Mouse (Mus musculus): ENCODE results near the gene Uchl4. TPM values are rescaled to one million over a fixed set of nuclear protein-coding genes. Genes with fewer than 3 reads are reported as not detected.

Uchl4 gene
- polyA plus RNA-seq, 1 experiment from 2014 or later, result 2.8 TPM

- H3K27me3 ChIP-seq (ENCODE audit: control insufficient read depth, insufficient read depth, low read length), result no peaks in the 10 kb centered on the region
- no peaks in the 10 kb centered on the region for H3K36me3 ChIP-seq (ENCODE audit: control insufficient read depth, insufficient read depth, low read length)
- no peaks in the 10 kb centered on the region for H3K9me3 ChIP-seq (replicated peaks; ENCODE audit: control insufficient read depth, low read length)
- H3K9ac ChIP-seq (ENCODE audit: low read length), result no peak overlapping the region
- H3K4me2 ChIP-seq (ENCODE audit: low read depth, low read length), result no peak overlapping the region
- ATAC-seq (ENCODE audit: insufficient read depth, low FRiP score), result no peak
- no peaks in the 10 kb centered on the region for H3K4me1 ChIP-seq (ENCODE audit: control insufficient read depth, insufficient read depth, low read length)
- WGBS, result 74% methylated on average over 4 of the region's 4 CpGs
- H3K4me3 ChIP-seq (replicated peaks; ENCODE audit: low read length), result no peak overlapping the region
- no peak overlapping the region for H3K27ac ChIP-seq (ENCODE audit: low read length)
These were observed 38.8 kb downstream of the Uchl4 start for GRCm38 (mm10) chr9:64273757-64274156.

- Histone ChIP-seq H3K4me2 (ENCODE audit: low read depth, low read length) (no peak overlapping the region), H3K9me3 (replicated peaks; ENCODE audit: control insufficient read depth, low read length) (no peaks in the 10 kb centered on the region), H3K27me3 (ENCODE audit: control insufficient read depth, insufficient read depth, low read length) (no peaks in the 10 kb centered on the region), H3K4me1 (ENCODE audit: control insufficient read depth, insufficient read depth, low read length) (no peaks in the 10 kb centered on the region), H3K36me3 (ENCODE audit: control insufficient read depth, insufficient read depth, low read length) (no peaks in the 10 kb centered on the region), H3K9ac (ENCODE audit: low read length) (no peak overlapping the region), H3K27ac (ENCODE audit: low read length) (no peak overlapping the region), H3K4me3 (replicated peaks; ENCODE audit: low read length) (no peak overlapping the region)
- no peak for ATAC-seq (ENCODE audit: insufficient read depth, low FRiP score)
- WGBS, result 78% methylated on average over 4 of the region's 4 CpGs
These were observed 39.3 kb downstream of the Uchl4 start for GRCm38 (mm10) chr9:64274291-64274690.

GRCm38 (mm10) chr9:64274919-64275318 lies 39.9 kb downstream of the Uchl4 start:
- Histone ChIP-seq H3K36me3 (ENCODE audit: control insufficient read depth, insufficient read depth, low read length) (no peaks in the 10 kb centered on the region), H3K4me1 (ENCODE audit: control insufficient read depth, insufficient read depth, low read length) (no peaks in the 10 kb centered on the region), H3K9me3 (replicated peaks; ENCODE audit: control insufficient read depth, low read length) (no peaks in the 10 kb centered on the region), H3K9ac (ENCODE audit: low read length) (no peak overlapping the region), H3K4me2 (ENCODE audit: low read depth, low read length) (no peak overlapping the region), H3K27me3 (ENCODE audit: control insufficient read depth, insufficient read depth, low read length) (no peaks in the 10 kb centered on the region), H3K27ac (ENCODE audit: low read length) (no peak overlapping the region), H3K4me3 (replicated peaks; ENCODE audit: low read length) (no peak overlapping the region)
- 71% methylated on average over 1 of the region's 1 CpGs for WGBS
- ATAC-seq (ENCODE audit: insufficient read depth, low FRiP score), result no peak

GRCm38 (mm10) chr9:64277706-64278105 lies 42.7 kb downstream of the Uchl4 start:
- Histone ChIP-seq H3K27ac (ENCODE audit: low read length) (no peak overlapping the region), H3K4me2 (ENCODE audit: low read depth, low read length) (no peak overlapping the region), H3K4me1 (ENCODE audit: control insufficient read depth, insufficient read depth, low read length) (peaks cover 7% of the 10 kb centered on the region; the same call in 1 of the 2 replicates), H3K9me3 (replicated peaks; ENCODE audit: control insufficient read depth, low read length) (no peaks in the 10 kb centered on the region), H3K4me3 (replicated peaks; ENCODE audit: low read length) (no peak overlapping the region), H3K36me3 (ENCODE audit: control insufficient read depth, insufficient read depth, low read length) (no peaks in the 10 kb centered on the region), H3K27me3 (ENCODE audit: control insufficient read depth, insufficient read depth, low read length) (no peaks in the 10 kb centered on the region), H3K9ac (ENCODE audit: low read length) (no peak overlapping the region)
- ATAC-seq (ENCODE audit: insufficient read depth, low FRiP score), result no peak
- 68% methylated on average over 8 of the region's 8 CpGs for WGBS

- Histone ChIP-seq H3K9me3 (replicated peaks; ENCODE audit: control insufficient read depth, low read length) (no peaks in the 10 kb centered on the region), H3K4me1 (ENCODE audit: control insufficient read depth, insufficient read depth, low read length) (peaks cover 7% of the 10 kb centered on the region; the same call in 1 of the 2 replicates), H3K9ac (ENCODE audit: low read length) (no peak overlapping the region), H3K4me2 (ENCODE audit: low read depth, low read length) (no peak overlapping the region), H3K4me3 (replicated peaks; ENCODE audit: low read length) (no peak overlapping the region), H3K27ac (ENCODE audit: low read length) (no peak overlapping the region), H3K27me3 (ENCODE audit: control insufficient read depth, insufficient read depth, low read length) (no peaks in the 10 kb centered on the region), H3K36me3 (ENCODE audit: control insufficient read depth, insufficient read depth, low read length) (no peaks in the 10 kb centered on the region)
- WGBS, result 87% methylated on average over 6 of the region's 6 CpGs
- ATAC-seq (ENCODE audit: insufficient read depth, low FRiP score), result no peak
These were observed 43.8 kb downstream of the Uchl4 start for GRCm38 (mm10) chr9:64278665-64279310.

GRCm38 (mm10) chr9:64281105-64281780 lies 46.2 kb downstream of the Uchl4 start, which contains the start of gene Tipin:
Gene Tipin (plus strand): TSS chr9:64281581.
- H3K4me2 ChIP-seq (ENCODE audit: low read depth, low read length), result peak within 1 kb of the TSS; percentile 79
- peak within 1 kb of the TSS; percentile 92 for H3K27ac ChIP-seq (ENCODE audit: low read length)
- peak within 1 kb of the TSS; percentile 97 for H3K9ac ChIP-seq (ENCODE audit: low read length)
- H3K4me3 ChIP-seq (replicated peaks; ENCODE audit: low read length), result peak within 1 kb of the TSS; percentile 74
- ATAC-seq (ENCODE audit: insufficient read depth, low FRiP score), result peak; percentile 96
- no peaks in the 10 kb centered on the region for H3K36me3 ChIP-seq (ENCODE audit: control insufficient read depth, insufficient read depth, low read length)
- WGBS, result 2% methylated on average over 46 of the region's 46 CpGs
- H3K9me3 ChIP-seq (replicated peaks; ENCODE audit: control insufficient read depth, low read length), result no peaks in the 10 kb centered on the region
- H3K4me1 ChIP-seq (ENCODE audit: control insufficient read depth, insufficient read depth, low read length), result peaks cover 7% of the 10 kb centered on the region; the same call in 1 of the 2 replicates
- H3K27me3 ChIP-seq (ENCODE audit: control insufficient read depth, insufficient read depth, low read length), result no peaks in the 10 kb centered on the region

GRCm38 (mm10) chr9:64281781-64282178 lies 46.8 kb downstream of the Uchl4 start:
- peak overlapping the region; percentile 97 for H3K9ac ChIP-seq (ENCODE audit: low read length)
- no peaks in the 10 kb centered on the region for H3K36me3 ChIP-seq (ENCODE audit: control insufficient read depth, insufficient read depth, low read length)
- H3K27me3 ChIP-seq (ENCODE audit: control insufficient read depth, insufficient read depth, low read length), result no peaks in the 10 kb centered on the region
- no peaks in the 10 kb centered on the region for H3K9me3 ChIP-seq (replicated peaks; ENCODE audit: control insufficient read depth, low read length)
- peak overlapping the region; percentile 79 for H3K4me2 ChIP-seq (ENCODE audit: low read depth, low read length)
- 0% methylated on average over 24 of the region's 24 CpGs for WGBS
- peak overlapping the region; percentile 92 for H3K27ac ChIP-seq (ENCODE audit: low read length)
- peak; percentile 86 for ATAC-seq (ENCODE audit: insufficient read depth, low FRiP score)
- peaks cover 7% of the 10 kb centered on the region; the same call in 1 of the 2 replicates for H3K4me1 ChIP-seq (ENCODE audit: control insufficient read depth, insufficient read depth, low read length)
- peak overlapping the region; percentile 74 for H3K4me3 ChIP-seq (replicated peaks; ENCODE audit: low read length)

GRCm38 (mm10) chr9:64282404-64282987 lies 47.5 kb downstream of the Uchl4 start:
- Histone ChIP-seq H3K9ac (ENCODE audit: low read length) (peak overlapping the region; percentile 97), H3K4me1 (ENCODE audit: control insufficient read depth, insufficient read depth, low read length) (peaks cover 7% of the 10 kb centered on the region; the same call in 1 of the 2 replicates), H3K9me3 (replicated peaks; ENCODE audit: control insufficient read depth, low read length) (no peaks in the 10 kb centered on the region), H3K27me3 (ENCODE audit: control insufficient read depth, insufficient read depth, low read length) (no peaks in the 10 kb centered on the region), H3K4me2 (ENCODE audit: low read depth, low read length) (peak overlapping the region; percentile 79), H3K36me3 (ENCODE audit: control insufficient read depth, insufficient read depth, low read length) (no peaks in the 10 kb centered on the region), H3K4me3 (replicated peaks; ENCODE audit: low read length) (peak overlapping the region; percentile 74), H3K27ac (ENCODE audit: low read length) (no peak overlapping the region)
- no peak for ATAC-seq (ENCODE audit: insufficient read depth, low FRiP score)
- whole genome bisulfite sequencing, result 50% methylated on average over 5 of the region's 5 CpGs

Data from stomach, embryonic 16.5 days (tissue).